Mouse (Mus musculus): ENCODE measurements around the gene Axin2. TPM values are rescaled to one million over a fixed set of nuclear protein-coding genes. Genes with fewer than 3 reads are reported as not detected.

The Axin2 gene
- polyA plus RNA-seq, 1 experiment from 2014 or later = 25.1 TPM

GRCm38 (mm10) chr11:108891111-108891870, 28.9 kb upstream of the Axin2 start:
- peak overlapping the region; percentile 39 for H3K4me3 ChIP-seq
- H3K27ac ChIP-seq = peak overlapping the region; percentile 97
- peaks cover 62% of the 10 kb centered on the region for H3K4me1 ChIP-seq
- H3K4me2 ChIP-seq = peak overlapping the region; percentile 67
- 1% methylated on average over 17 of the region's 17 CpGs for WGBS
- H3K9ac ChIP-seq = peak overlapping the region; percentile 75
- ATAC-seq (ENCODE audit: insufficient number of reproducible peaks, insufficient read depth, low FRiP score, low TSS enrichment, low read depth) = peak; percentile 84
- no peaks in the 10 kb centered on the region for H3K9me3 ChIP-seq
- H3K27me3 ChIP-seq = no peaks in the 10 kb centered on the region
- no peaks in the 10 kb centered on the region for H3K36me3 ChIP-seq

GRCm38 (mm10) chr11:108891871-108892380, 28.2 kb upstream of the Axin2 start:
- Histone ChIP-seq H3K27ac (peak overlapping the region; percentile 97), H3K27me3 (no peaks in the 10 kb centered on the region), H3K4me2 (peak overlapping the region; percentile 67), H3K4me1 (peaks cover 61% of the 10 kb centered on the region), H3K9me3 (no peaks in the 10 kb centered on the region), H3K4me3 (peak overlapping the region; percentile 39), H3K9ac (peak overlapping the region; percentile 75), H3K36me3 (no peaks in the 10 kb centered on the region)
- no peak for ATAC-seq (ENCODE audit: insufficient number of reproducible peaks, insufficient read depth, low FRiP score, low TSS enrichment, low read depth)
- WGBS = 2% methylated on average over 21 of the region's 21 CpGs

DNA sequence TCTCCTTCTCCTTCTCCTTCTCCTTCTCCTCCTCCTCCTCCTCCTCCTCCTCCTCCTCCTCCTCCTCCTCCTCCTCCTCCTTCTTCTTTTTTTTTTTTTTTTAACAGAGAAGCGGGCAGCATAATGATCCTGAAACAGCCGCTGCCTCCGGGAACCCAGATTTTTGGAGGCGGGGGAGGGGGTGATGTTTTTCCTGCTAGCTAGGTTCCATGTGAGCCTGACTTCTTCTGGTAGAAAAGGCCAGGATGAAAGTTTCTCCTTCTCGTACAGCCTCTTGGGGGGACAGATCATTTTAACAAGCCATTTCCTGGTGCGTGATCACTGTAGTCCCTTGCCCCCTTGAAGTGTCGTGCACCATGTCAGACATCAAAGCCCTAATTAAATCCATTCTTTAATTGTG, 27.7 kb upstream of the Axin2 start:
- Histone ChIP-seq H3K27me3 (no peaks in the 10 kb centered on the region), H3K4me3 (no peak overlapping the region), H3K9ac (no peak overlapping the region), H3K9me3 (no peaks in the 10 kb centered on the region), H3K4me1 (peaks cover 57% of the 10 kb centered on the region), H3K4me2 (peak overlapping the region; percentile 67), H3K36me3 (no peaks in the 10 kb centered on the region), H3K27ac (0 out of 2 replicates have a peak overlapping the region, but pooled peaks have one; percentile 39)
- 2% methylated on average over 6 of the region's 7 CpGs for WGBS
- no peak for ATAC-seq (ENCODE audit: insufficient number of reproducible peaks, insufficient read depth, low FRiP score, low TSS enrichment, low read depth)

GRCm38 (mm10) chr11:108893232-108893790, 26.8 kb upstream of the Axin2 start:
- Histone ChIP-seq H3K9me3 (no peaks in the 10 kb centered on the region), H3K4me3 (no peak overlapping the region), H3K4me1 (peaks cover 65% of the 10 kb centered on the region), H3K27me3 (no peaks in the 10 kb centered on the region), H3K4me2 (no peak overlapping the region), H3K27ac (no peak overlapping the region), H3K9ac (no peak overlapping the region), H3K36me3 (no peaks in the 10 kb centered on the region)
- 41% methylated on average over 12 of the region's 12 CpGs for WGBS
- ATAC-seq (ENCODE audit: insufficient number of reproducible peaks, insufficient read depth, low FRiP score, low TSS enrichment, low read depth) = no peak

DNA sequence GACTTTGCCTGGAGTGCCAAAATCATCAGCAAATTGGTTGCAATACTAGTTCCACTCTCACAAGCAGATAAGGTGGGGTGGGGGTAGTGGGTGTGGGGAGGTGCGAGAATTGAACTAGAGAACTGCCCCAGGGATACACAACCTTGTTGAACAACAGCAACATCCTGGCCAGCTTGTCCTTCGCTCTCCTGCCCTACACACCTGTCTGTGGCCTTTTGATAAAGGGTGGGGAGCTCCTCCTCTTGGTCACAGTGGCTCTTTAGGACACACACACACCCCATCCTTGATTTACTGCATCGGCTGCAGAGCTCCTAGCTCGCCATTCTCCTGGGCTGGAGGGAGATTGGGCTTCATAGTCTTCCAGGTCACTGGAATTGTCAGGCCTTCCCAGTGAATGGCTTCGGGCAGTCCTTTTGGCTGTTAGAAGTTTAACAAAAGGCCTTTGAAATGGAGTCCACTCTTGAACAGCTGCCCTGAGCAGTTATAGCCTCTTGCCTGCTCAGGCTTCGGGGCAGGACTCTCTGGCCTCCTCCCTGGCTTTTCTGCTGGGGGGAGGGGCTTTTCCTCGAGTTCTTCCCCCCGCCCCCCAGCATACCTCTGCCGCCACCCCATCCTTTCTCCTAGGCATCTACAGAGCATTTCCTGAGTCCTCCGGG, 26.2 kb upstream of the Axin2 start:
- WGBS = 44% methylated on average over 10 of the region's 10 CpGs
- Histone ChIP-seq H3K4me3 (no peak overlapping the region), H3K4me1 (peaks cover 66% of the 10 kb centered on the region), H3K27ac (no peak overlapping the region), H3K4me2 (no peak overlapping the region), H3K36me3 (no peaks in the 10 kb centered on the region), H3K9me3 (no peaks in the 10 kb centered on the region), H3K9ac (no peak overlapping the region), H3K27me3 (no peaks in the 10 kb centered on the region)
- ATAC-seq (ENCODE audit: insufficient number of reproducible peaks, insufficient read depth, low FRiP score, low TSS enrichment, low read depth) = no peak

DNA sequence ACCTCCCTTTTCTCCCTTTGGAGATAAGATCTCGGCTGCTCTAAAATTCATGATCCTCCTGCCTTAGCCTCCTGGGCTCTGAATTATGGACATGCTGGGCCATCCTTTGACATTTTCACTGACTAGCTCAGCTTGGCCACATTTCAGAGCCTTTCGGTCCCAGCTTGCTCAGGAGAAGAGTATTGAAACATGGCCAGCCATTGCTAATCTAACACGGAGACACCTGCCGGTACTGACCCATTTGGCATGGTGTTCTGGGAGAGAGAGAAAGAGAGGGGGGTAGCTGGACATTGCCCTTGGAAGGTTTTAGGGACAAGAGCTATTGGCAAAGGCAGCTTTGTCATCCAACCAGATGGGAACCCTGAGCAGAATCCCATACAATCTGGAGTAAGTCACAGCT, 23.1 kb upstream of the Axin2 start:
- Histone ChIP-seq H3K4me2 (no peak overlapping the region), H3K27ac (no peak overlapping the region), H3K9me3 (no peaks in the 10 kb centered on the region), H3K27me3 (no peaks in the 10 kb centered on the region), H3K4me1 (peaks cover 51% of the 10 kb centered on the region), H3K36me3 (no peaks in the 10 kb centered on the region), H3K9ac (no peak overlapping the region), H3K4me3 (no peak overlapping the region)
- ATAC-seq (ENCODE audit: insufficient number of reproducible peaks, insufficient read depth, low FRiP score, low TSS enrichment, low read depth) = no peak
- WGBS = 88% methylated on average over 4 of the region's 4 CpGs

DNA sequence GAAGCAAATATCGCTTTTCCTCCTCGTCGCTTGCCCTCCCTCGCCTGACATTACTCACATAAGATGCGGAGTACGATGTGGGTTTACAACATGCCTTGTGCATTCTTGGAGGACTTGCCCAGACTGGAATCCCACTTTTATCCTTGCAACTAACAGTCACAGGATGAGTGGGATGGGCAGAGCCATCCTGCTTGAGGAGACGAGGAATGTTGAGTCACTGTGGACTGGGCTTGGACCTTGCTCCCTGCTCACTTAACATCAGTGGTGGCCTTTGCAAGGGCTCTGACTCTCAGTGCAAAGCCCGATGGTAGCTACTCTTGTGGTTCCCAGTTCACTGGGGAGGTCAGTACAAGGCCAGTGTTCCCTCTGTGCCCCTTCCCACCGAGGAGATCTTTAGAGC, 22.1 kb upstream of the Axin2 start:
- Histone ChIP-seq H3K4me1 (peaks cover 50% of the 10 kb centered on the region), H3K9me3 (no peaks in the 10 kb centered on the region), H3K4me3 (no peak overlapping the region), H3K36me3 (no peaks in the 10 kb centered on the region), H3K27me3 (no peaks in the 10 kb centered on the region), H3K9ac (no peak overlapping the region), H3K27ac (no peak overlapping the region), H3K4me2 (no peak overlapping the region)
- ATAC-seq (ENCODE audit: insufficient number of reproducible peaks, insufficient read depth, low FRiP score, low TSS enrichment, low read depth) = no peak
- 71% methylated on average over 9 of the region's 9 CpGs for WGBS

DNA sequence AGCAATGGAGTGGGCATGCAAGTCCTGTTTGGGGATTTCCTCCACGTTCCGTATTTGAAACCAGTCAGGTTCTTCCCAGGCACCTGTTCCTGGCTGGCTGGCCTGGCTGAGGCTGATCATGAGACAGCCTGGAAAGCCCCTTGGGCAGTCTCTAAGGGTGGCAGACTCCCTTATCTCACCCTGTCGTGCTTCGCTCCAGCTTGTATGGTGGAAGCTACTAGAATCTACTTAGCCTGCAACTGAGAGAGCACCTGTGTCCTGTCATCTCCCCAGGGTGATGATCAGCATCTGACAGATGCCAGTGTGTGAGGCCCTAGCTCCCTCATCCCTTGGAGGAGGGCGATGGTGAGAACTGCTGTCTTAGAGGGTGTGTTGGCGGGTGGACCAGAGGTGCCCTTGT, 21.7 kb upstream of the Axin2 start:
- Histone ChIP-seq H3K27ac (no peak overlapping the region), H3K9me3 (no peaks in the 10 kb centered on the region), H3K36me3 (no peaks in the 10 kb centered on the region), H3K4me3 (no peak overlapping the region), H3K27me3 (no peaks in the 10 kb centered on the region), H3K4me1 (peaks cover 46% of the 10 kb centered on the region), H3K4me2 (no peak overlapping the region), H3K9ac (no peak overlapping the region)
- 78% methylated on average over 6 of the region's 6 CpGs for WGBS
- no peak for ATAC-seq (ENCODE audit: insufficient number of reproducible peaks, insufficient read depth, low FRiP score, low TSS enrichment, low read depth)

DNA sequence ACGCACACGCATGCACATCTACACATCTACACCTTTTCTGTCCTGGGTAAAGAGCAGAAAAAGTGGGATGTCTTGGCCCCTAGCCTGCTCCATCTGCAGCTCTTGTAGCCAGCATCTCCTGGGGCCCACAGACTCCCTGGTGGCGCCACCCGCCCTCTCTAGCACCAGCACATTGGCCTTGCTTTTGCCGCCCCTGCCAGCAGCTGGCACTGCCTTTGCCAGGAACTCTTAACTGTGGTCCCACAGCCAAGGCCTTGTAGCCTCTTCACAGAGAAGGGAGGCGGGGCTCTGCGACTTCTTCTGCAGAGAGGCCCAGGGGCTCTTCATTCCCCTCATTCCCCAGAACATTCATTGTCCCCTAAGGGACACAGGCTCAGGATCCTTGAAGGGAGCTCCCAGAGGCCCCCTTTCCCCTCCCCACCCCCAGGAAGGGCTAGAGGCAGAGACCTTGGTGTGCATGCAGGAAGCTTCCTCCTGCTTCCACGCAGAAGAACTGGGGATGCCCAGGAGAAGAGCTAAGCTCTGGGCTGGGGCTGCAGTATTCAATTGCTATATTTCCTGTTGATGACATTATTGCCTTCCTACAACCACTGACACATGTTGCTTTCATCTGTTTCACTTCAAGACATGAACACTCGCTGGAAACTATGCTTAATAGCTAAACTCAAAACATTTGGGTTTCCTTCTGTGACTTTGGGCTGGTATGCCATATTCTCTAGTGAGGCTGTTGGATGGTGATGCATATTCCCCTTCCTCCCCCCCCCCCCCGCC, 19.2 kb upstream of the Axin2 start:
- Histone ChIP-seq H3K9me3 (no peaks in the 10 kb centered on the region), H3K36me3 (no peaks in the 10 kb centered on the region), H3K4me1 (peaks cover 35% of the 10 kb centered on the region), H3K4me2 (0 out of 2 replicates have a peak overlapping the region, but pooled peaks have one; percentile 3), H3K27me3 (no peaks in the 10 kb centered on the region), H3K27ac (peak overlapping the region; percentile 86), H3K4me3 (no peak overlapping the region), H3K9ac (no peak overlapping the region)
- no peak for ATAC-seq (ENCODE audit: insufficient number of reproducible peaks, insufficient read depth, low FRiP score, low TSS enrichment, low read depth)
- 59% methylated on average over 9 of the region's 10 CpGs for whole genome bisulfite sequencing

DNA sequence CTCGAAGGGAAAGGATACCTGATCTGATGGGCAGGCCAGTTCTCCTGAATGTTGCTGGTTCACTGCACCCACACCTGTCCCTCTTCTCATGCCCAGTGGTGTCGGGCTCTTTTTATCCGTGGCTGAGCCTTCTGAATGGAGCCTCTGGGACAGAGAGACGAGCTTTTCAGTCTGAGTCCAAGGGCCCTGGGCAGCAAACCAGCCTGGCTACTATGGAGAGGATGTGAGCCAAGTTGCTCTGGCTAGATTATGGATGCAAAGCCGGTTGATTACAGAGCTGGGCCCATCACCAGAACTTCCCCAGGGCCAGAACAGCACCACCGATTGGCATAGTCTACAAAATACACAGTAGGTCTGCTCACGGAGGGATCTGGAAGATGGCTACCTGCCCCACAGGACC, 18.5 kb upstream of the Axin2 start:
- Histone ChIP-seq H3K9me3 (no peaks in the 10 kb centered on the region), H3K9ac (no peak overlapping the region), H3K4me2 (no peak overlapping the region), H3K36me3 (no peaks in the 10 kb centered on the region), H3K27ac (peak overlapping the region; percentile 60), H3K27me3 (no peaks in the 10 kb centered on the region), H3K4me3 (no peak overlapping the region), H3K4me1 (peaks cover 33% of the 10 kb centered on the region)
- WGBS = 77% methylated on average over 7 of the region's 7 CpGs
- ATAC-seq (ENCODE audit: insufficient number of reproducible peaks, insufficient read depth, low FRiP score, low TSS enrichment, low read depth) = no peak

DNA sequence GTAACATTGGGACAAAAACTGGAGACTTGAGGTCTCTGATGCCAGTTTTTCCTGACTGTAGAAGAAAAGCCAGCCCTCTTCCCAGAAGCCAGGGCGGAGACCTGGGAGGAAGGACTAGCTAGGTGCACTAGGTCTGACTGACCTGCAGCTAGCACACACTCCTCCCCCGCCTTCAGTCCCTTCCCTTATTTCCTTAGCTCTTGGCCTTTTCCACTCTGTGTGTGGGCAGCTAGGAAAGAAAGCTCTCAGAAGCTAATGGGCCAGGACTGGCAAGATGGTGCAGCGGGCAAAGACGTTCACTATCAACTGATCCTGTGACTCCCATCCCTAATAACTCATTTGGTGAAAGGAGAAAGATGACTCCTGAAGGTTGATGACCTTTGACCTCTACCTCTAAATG, 17.8 kb upstream of the Axin2 start:
- Histone ChIP-seq H3K27ac (no peak overlapping the region), H3K36me3 (no peaks in the 10 kb centered on the region), H3K27me3 (no peaks in the 10 kb centered on the region), H3K9ac (no peak overlapping the region), H3K9me3 (no peaks in the 10 kb centered on the region), H3K4me2 (no peak overlapping the region), H3K4me3 (no peak overlapping the region), H3K4me1 (peaks cover 33% of the 10 kb centered on the region)
- no peak for ATAC-seq (ENCODE audit: insufficient number of reproducible peaks, insufficient read depth, low FRiP score, low TSS enrichment, low read depth)
- WGBS = 68% methylated on average over 4 of the region's 4 CpGs
